Mouse (Mus musculus): ENCODE measurements at regions not wholly inside any gene's neighbourhood (a gene's known extent, or its start where the extent isn't known, plus 50 kb on each side); places are given as distances from the start of the nearest gene placed in this dataset.
A peak's percentile ranks its signal among the peaks of the same experiment; 100 is the strongest.

DNA sequence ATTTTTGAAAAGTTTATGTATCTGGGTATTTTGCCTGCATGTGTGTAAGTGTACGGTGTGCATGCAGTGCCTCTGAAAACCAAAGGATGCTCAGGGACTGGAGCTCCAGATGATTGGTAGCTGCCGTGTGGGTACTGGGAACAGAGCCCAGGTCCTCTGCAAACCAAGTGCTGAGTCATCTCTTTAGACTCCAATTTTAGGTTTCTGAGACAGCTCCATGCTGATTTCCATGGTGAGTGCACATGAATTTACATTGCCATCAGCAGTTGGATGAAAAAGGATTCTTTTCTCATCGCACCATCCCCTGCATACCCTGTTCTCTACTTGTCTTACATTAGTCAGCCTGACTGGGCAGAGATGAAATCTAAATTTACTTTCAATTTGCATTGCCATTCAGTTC is 122.1 kb upstream of the Otogl start:
- no peak for DNase-seq (ENCODE audit: low spot score)

DNA sequence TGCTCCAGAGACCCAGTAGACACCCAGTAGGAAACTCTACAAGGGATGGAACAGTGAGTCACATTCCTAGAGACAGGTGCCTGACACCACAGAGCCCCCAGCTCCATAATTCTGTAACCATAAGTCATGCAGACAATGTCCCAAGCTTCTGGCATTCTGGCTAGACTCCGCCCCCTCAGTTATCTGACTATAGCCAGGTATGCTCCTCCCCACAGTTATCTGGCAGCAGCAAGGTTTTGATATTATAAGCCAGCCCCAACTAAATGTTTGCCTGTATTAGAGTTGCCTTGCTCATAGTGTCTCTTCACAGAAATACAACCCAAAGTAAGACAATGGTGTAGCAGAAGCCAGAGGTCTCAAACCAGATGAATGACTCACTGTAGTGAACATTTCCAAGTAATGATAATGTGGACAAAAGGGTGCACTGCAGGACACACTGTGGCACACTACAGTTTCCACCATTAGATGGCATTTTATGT is 121.4 kb upstream of the Otogl start:
- peak; percentile 31 for DNase-seq (ENCODE audit: low spot score)

DNA sequence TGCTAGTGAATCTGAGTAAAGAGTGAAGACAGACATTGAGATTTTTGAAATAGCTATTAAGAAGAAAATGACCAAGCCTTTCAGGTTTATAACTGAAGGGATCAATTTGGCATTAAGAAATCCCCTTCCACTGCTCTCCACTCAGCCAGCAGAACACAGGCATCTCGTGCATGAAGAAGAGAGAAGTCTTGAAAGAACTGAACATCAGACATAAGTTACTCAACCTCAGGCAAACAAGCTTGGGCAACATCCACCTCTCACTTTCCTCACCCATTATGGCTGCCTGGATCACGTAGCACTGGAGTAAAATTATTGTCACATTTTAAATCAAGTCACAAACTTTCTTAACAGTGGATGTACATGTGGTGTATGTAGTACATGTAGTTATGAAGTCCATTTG is 115.6 kb upstream of the Otogl start:
- no peak for DNase-seq (ENCODE audit: low spot score)

DNA sequence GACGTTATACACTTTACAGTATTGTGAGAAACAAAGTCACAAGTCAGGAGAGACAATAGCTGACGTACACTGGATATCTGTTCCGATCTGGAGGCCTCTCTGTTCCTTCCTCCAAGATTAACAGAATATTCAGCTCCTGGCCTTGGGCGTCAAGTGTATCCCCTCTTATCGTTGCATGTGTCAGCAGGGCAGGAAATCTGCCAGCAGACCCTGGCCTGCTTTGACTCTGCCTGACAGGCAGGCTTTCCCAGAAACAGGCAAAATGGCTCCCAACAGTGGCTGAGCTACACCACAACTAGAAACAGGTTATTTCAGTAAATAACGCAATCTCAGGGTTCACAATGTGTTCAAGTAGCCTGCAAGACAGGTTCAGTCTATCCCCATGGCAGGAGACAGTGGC is 112.3 kb upstream of the Otogl start:
- DNase-seq (ENCODE audit: low spot score): no peak

DNA sequence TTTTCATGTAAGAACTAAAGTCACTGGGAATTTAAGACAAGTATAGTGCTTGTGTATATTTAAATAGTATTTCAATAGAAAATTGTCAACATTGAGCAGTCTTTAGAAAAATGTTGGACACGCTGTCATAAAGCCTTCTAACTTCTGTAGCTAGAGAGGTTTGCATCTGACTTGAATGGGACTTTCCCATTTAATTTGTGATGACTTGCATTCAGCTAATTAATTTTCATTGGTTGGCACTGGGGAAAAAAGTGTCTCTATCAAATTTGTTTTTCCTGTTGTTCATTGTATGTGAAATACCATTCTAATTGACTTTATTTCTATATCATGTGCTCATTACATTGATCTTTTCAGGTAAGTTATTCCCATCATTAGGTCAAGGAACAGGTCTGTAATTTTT is 104.6 kb upstream of the Otogl start:
- DNase-seq (ENCODE audit: low spot score): no peak

DNA sequence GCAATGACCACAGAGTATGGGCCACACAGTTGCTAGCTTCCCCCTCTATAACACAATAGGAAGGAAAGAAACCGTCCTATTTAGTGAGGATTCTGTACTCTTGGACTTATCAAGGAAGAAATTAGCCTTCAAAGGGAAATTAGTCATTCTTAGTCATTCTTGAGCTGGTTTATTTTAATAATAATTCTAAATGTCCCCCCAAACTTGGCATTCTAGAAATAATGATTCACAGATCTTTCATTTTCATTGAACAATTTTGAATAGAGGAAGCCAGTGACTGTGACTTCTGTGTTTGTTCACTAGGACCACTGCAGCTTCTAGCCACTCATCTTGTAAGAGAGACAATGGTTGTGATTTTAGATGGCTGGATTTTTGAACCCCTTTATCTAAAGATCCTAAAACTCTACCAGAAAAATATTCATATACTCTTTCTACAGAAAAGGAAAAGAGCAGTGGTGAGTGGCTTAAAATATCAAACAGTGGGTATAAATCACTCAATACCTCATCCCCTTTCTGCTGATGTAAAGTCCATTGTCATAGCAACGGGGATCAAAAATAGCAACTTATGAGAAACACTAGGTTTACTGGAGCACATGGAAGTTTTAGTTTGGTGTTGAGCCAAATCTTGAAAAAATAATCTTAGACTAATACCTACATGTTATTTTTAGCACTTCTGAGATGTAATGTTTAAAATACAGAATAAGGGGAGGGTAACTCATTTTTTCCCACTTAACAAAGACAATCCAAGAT is 83.1 kb upstream of the Otogl start:
- DNase-seq (ENCODE audit: low spot score): no peak

DNA sequence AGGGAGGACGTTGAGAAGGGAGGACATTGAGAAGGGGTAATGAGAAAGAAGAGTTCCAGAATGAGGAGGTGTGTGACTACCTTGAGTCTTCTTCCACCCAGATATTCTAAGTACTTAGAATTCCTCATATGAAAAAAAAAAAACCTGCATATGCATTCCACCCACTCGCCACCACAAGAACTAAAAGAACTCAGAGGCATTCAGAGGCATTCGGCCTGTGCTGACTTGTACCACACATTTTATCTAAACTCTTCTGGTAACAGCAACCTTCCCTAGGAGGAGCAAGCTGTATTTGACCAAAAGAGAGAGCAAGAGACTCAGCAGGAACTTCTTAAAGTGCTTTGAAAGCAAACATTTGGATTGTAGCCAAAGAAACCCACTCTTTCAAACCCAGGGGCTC is 80.7 kb upstream of the Otogl start:
- DNase-seq (ENCODE audit: low spot score): no peak

DNA sequence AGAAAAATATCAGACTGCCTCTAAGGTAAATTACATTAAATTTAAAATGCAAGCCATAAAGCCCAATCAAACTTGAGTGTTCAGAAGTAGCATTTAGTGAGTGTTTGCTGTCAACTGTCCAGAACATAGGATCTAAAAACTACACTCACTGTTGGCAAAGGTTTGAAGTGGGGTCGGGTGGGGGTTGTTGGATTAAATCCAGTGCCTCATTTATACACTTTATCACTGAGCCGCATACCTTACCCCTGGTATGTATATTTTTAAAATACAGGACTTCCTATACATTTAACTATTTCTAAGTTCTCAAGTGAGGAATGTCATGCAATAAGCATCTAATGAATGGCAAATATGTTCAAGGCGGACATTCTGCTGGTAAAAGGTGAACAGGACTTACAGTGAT is 78.6 kb upstream of the Otogl start:
- DNase-seq (ENCODE audit: low spot score): no peak

DNA sequence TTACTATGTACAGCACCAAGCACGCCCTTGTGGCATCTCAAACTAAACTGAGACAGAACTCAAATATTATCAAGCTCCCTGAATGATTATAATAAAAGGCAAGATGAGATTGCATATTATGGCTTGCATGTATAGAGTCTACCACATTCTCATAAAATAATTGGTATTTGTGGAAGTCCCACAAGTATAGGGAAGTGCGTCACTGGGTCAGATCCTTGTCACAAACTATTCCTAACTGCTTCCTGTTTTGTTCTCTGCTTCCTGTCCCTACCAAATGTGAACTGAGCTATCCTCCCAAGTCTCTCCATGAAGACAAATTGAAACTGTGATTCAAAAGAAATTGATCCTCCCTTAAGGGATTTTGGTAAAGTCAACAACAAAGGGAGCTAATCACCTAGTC is 78.0 kb upstream of the Otogl start:
- DNase-seq (ENCODE audit: low spot score): no peak

DNA sequence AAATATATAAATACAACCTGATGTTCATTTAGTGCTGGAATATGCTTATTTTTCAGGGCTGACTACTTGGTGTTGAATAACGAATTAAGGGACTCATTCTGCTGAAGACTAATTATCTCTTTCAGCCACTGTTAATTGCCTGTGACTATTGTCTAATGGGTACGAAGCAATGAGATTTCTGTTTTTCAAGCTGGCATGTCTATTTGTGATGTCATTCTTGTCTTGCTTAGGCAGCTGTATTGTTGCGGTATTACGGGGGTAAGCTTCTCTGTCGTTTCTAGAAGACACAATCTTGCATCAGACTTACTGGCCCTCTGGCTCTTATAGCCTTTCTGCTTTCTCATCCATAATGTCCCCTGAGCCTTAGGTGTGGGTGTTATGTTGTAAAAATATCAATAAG is 70.7 kb upstream of the Otogl start:
- DNase-seq (ENCODE audit: low spot score): no peak

DNA sequence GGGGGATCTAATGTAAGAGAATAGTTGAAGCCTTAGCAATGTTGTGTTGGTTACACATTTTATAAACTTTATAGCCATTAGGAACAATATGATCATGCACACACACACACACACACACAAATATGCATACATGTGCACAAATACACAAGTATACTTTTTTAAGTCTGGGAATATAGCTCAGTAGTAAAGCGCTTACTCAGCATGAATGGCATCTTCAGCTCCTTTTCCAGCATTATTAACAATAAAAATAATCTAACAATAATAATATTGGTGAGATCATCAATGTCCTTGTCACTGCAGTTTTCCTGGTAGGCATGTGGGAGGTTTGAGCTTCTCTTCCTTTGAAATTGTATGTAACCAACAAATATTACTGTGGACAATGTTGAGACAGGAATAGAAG is 70.1 kb upstream of the Otogl start:
- DNase-seq (ENCODE audit: low spot score): no peak

DNA sequence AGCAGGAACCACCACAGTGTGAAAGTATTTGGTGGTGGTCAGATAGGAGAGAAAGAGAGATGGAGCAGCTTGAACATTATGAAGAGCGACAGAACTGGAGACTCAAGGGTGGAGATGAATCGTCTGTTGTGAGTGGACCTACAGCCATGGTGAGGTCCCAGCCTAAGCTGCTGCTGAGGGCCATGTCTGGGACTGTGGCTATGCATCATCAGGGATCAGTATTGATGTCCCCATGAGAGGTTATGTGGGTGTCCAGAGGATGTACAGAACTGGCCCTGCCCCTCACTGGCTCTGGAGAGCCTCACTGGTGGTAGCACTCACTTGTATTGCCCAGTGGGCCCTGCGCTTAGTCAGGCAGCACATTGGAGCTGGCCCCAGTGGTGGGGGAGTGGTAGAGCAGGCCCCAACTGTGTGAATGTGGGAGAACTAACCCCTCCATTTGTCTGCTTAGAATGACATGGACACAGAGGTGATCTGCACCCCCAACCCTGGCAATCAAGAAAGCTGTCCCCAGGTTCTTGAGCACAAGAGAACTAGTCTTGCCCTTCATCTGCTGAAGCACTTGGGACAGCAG is 64.5 kb upstream of the Otogl start:
- DNase-seq (ENCODE audit: low spot score): no peak

DNA sequence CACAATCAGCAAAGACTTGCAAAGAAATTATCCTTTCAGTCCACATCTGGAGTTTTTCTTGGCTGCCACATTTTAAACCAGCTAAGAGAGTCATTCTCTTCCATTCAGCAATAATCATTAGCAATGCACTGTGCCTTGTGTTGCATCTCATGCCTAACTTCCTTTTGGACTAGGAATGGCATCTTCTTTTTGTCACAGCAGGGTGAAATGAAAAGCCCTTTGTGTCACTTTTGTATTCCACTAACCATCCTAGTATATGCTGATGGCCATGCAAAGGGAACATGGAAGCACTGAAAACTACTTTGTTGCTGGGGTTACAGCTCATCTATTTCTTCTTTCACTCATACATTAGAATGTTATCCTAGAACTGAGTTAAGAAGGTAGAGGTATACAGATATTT is 59.8 kb upstream of the Otogl start:
- no peak for DNase-seq (ENCODE audit: low spot score)

DNA sequence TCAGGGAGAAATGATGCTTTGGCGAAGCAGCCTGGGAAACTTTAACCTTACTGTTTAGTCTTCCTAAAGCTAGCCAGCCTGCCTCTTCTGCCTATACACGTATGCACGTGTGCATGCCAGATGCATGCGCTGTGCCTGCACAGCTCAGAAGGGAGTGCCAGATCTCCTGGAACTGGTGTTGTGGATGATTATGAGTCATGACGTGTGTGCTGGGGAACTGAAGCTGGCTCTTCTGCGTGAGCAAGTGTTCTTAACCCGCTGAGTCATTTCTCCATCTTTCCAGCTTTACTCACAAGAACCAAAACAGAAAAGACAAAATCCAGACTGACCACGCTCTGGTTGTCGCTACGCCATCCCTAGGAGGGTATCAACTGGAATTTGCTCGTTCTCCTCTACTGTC is 55.1 kb upstream of the Otogl start:
- DNase-seq (ENCODE audit: low spot score): no peak

DNA sequence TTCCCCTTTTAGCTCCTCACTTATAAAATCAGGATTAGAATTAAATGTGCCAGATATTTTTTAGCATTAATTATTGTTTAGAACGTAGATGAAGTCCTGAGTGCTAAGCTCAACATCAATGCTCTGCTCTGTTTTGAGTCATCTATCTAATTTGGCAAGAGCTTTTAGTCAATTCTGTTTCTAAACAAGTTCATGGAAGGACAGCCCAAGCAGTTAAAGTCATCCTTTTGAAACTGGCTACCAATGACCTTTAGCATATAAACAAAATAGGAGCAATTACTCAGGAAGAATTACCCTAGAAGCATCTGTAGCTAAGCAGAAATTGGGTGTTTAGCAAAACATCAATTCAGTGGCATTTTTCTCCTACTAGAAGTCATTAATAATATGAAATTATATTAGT is 52.1 kb upstream of the Otogl start:
- no peak for DNase-seq (ENCODE audit: low spot score)

DNA sequence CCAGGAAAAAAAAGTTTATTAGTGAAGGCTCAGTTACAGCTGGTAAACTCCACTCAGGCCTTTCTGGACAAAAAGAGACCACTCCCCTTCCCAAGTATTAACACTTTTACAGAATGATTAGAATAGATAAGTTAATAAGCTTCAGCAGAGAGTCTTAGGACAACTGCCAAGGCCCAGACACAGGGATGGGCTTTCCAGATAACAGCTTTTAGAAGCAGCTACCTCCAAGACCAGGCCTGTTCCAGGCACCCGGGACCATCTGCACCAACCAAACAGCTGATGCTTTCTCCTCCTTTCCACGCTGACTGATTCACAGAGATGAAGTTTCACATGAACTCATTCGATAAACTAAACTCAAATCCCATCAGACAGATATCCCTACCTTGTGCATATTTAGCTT is 50.2 kb upstream of the Otogl start:
- DNase-seq (ENCODE audit: low spot score): no peak

Measured in spleen, adult 12 weeks (tissue).